Mouse (Mus musculus): ENCODE measurements around the gene Pxylp1.

Gene Pxylp1

GRCm38 (mm10) chr9:96857838-96858237 lies 34.6 kb downstream of the Pxylp1 start:
- DNase-seq, result no peak

GRCm38 (mm10) chr9:96853300-96854186 lies 38.9 kb downstream of the Pxylp1 start:
- no peak for DNase-seq

- no peak for DNase-seq
Measured at GRCm38 (mm10) chr9:96851634-96852033, 40.8 kb downstream of the Pxylp1 start.

- no peak for DNase-seq
Measured at GRCm38 (mm10) chr9:96851036-96851435, 41.4 kb downstream of the Pxylp1 start.

GRCm38 (mm10) chr9:96849012-96849411 lies 43.5 kb downstream of the Pxylp1 start:
- DNase-seq, result no peak

- DNase-seq, result no peak
Measured at GRCm38 (mm10) chr9:96846361-96846760, 46.1 kb downstream of the Pxylp1 start.

GRCm38 (mm10) chr9:96844798-96845209 lies 47.7 kb downstream of the Pxylp1 start:
- DNase-seq, result peak; percentile 71 to 77

GRCm38 (mm10) chr9:96839376-96839775 lies 53.1 kb downstream of the Pxylp1 start:
- DNase-seq, result no peak

- DNase-seq, result peak; percentile 57 to 59
Measured at GRCm38 (mm10) chr9:96838864-96839263, 53.6 kb downstream of the Pxylp1 start.

- no peak for DNase-seq
Measured at GRCm38 (mm10) chr9:96837781-96838420, 54.6 kb downstream of the Pxylp1 start.

- DNase-seq, result peak in 1 of 2 experiments; percentile 32
Measured at GRCm38 (mm10) chr9:96836984-96837383, 55.5 kb downstream of the Pxylp1 start.

- no peak for DNase-seq
Measured at GRCm38 (mm10) chr9:96835374-96835921, 57.0 kb downstream of the Pxylp1 start.

- DNase-seq, result peak in 1 of 2 experiments; percentile 13
Measured at GRCm38 (mm10) chr9:96833606-96834005, 58.9 kb downstream of the Pxylp1 start.

- no peak for DNase-seq
Measured at GRCm38 (mm10) chr9:96832516-96832915, 60.0 kb downstream of the Pxylp1 start.

GRCm38 (mm10) chr9:96830856-96831359 lies 61.6 kb downstream of the Pxylp1 start:
- peak in 1 of 2 experiments; percentile 33 for DNase-seq

- peak in 1 of 2 experiments; percentile 24 for DNase-seq
Measured at GRCm38 (mm10) chr9:96829682-96830081, 62.8 kb downstream of the Pxylp1 start.

GRCm38 (mm10) chr9:96828071-96828470 lies 64.4 kb downstream of the Pxylp1 start:
- peak in 1 of 2 experiments; percentile 39 for DNase-seq

GRCm38 (mm10) chr9:96827002-96827785 lies 65.3 kb downstream of the Pxylp1 start:
- peak; percentile 85 to 93 for DNase-seq

GRCm38 (mm10) chr9:96824857-96825256 lies 67.6 kb downstream of the Pxylp1 start:
- DNase-seq, result no peak

- DNase-seq, result peak; percentile 45 to 50
Measured at GRCm38 (mm10) chr9:96824026-96824425, 68.4 kb downstream of the Pxylp1 start.

GRCm38 (mm10) chr9:96823541-96823940 lies 68.9 kb downstream of the Pxylp1 start:
- DNase-seq, result peak; percentile 57 to 59

GRCm38 (mm10) chr9:96823005-96823404 lies 69.5 kb downstream of the Pxylp1 start:
- no peak for DNase-seq

All from cerebellum, adult 18-20 months (tissue).